Mouse (Mus musculus): ENCODE measurements around the gene Snx9.

GRCm38 (mm10) chr17:5939871-5940270 lies 98.7 kb downstream of the Snx9 start:
- TF ChIP-seq MAX (IDR thresholded peaks at IDR 0.05; ENCODE audit: low read depth) = no peak
- no peak for TF ChIP-seq TCF3 (IDR thresholded peaks at IDR 0.05; ENCODE audit: insufficient read length, low read depth)
- no peak for TF ChIP-seq E2F4 (IDR thresholded peaks at IDR 0.05; ENCODE audit: insufficient read depth)
- no peak for TF ChIP-seq MYOG (IDR thresholded peaks at IDR 0.05; ENCODE audit: control insufficient read depth in 1 of 3, insufficient read depth in 1 of 3, insufficient read length in 2 of 3, low read depth in 2 of 3)
- TF ChIP-seq POLR2A (IDR thresholded peaks at IDR 0.05; ENCODE audit: insufficient read length, low read depth) = no peak
- no peak for TF ChIP-seq TCF12 (IDR thresholded peaks at IDR 0.05; ENCODE audit: insufficient read depth, poor library complexity, severe bottlenecking)
- no peak for TF ChIP-seq USF1 (IDR thresholded peaks at IDR 0.05; ENCODE audit: low read depth)
- TF ChIP-seq POLR2AphosphoS2 (IDR thresholded peaks at IDR 0.05; ENCODE audit: insufficient read length, low read depth) = no peak
- TF ChIP-seq CEBPB (IDR thresholded peaks at IDR 0.05; ENCODE audit: insufficient read depth, poor library complexity, severe bottlenecking) = no peak
- TF ChIP-seq MYOD1 (IDR thresholded peaks at IDR 0.05; ENCODE audit: control insufficient read depth in 1 of 3, insufficient read length in 2 of 3, low read depth in 2 of 3) = no peak
- TF ChIP-seq REST (IDR thresholded peaks at IDR 0.05; ENCODE audit: insufficient read depth, insufficient read length) = no peak

Measured in myocyte (in vitro differentiated cells).